Mouse (Mus musculus) E14TG2a.4 (cell line): ENCODE measurements around the gene Rsph1.

ENCODE experiments used
- CTCF ChIP-seq: conservative IDR thresholded peaks from 2 replicates; pipeline ENCODE4 v1.5.1; 2014; ENCODE audit warnings: low read length
- NANOG ChIP-seq: IDR thresholded peaks from 2 replicates; pipeline ENCODE4 v1.6.1; 2014; ENCODE audit warnings: borderline replicate concordance, low read length, mixed read lengths

DNA sequence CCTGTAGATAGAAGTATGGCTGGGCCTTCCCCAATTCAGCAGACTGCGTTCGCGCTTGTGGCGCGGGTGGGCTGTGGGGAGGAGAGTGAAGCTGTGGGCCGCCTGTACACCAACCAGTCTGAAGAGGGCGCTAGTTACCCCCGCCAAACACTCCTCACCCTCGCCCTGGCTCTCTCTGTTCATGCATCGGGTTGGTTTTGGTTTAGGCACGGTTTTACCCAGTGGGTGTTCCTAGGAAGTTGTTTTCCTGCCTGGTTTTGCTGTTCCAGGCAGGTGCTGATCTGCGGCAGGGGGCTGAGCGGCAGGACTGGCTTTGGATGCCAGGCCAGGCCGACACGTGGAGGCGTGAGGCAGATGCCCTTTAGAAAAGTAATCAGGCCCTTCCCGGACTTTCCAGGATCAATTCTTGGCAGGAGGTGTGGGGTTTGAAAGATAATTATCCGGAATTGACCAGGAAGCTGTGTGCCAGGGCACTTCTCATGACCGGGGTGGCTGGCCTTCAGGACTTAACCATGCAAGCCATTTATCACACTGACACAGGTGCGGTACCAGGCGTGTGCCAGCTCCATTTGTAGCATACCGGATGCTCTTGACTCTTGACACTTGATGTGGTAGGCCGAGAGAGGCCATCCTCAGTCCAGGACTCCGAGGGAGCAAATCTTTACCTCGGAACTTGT is 18.2 kb upstream of the Rsph1 start:
- TF ChIP-seq CTCF (peak; percentile 86), NANOG (no peak)
